Mouse (Mus musculus) liver, embryonic 14.5 days (tissue): ENCODE measurements at regions not wholly inside any gene's neighbourhood (a gene's known extent, or its start where the extent isn't known, plus 50 kb on each side); places are given as distances from the start of the nearest gene placed in this dataset.

Source experiments
- ATAC-seq: fragments of 200-750 bp; cut with Nextera tagmentation; 2 replicates; pipeline ENCODE4 v1.8.0; 2017; ENCODE audit warnings: moderate number of reproducible peaks, mild to moderate bottlenecking, moderate library complexity; ENCODE audit not compliant: insufficient read depth
- DNase-seq, 3 experiments: peaks; one replicate each; pipeline ENCODE4 v3.0.0-alpha.2; 2012 to 2013; ENCODE audit warnings: low read depth in 3 of 3, low spot score in 3 of 3
- H3K27ac ChIP-seq: fragments of 300-500 bp; sonication (generic); 2 replicates; pipeline ENCODE4 v1.5.1; 2014; ENCODE audit warnings: moderate library complexity, mild to moderate bottlenecking, control low read depth, inconsistent platforms
- H3K27me3 ChIP-seq: fragments of 300-500 bp; sonication (generic); 2 replicates; pipeline ENCODE4 v1.6.1; 2014; ENCODE audit warnings: mild to moderate bottlenecking, low read length, moderate library complexity; ENCODE audit not compliant: control insufficient read depth, insufficient read depth
- H3K36me3 ChIP-seq: fragments of 300-500 bp; sonication (generic); replicated peaks from 2 replicates; pipeline ENCODE4 v1.6.1; 2014; ENCODE audit warnings: low read depth; ENCODE audit not compliant: control insufficient read depth, insufficient read depth
- H3K4me1 ChIP-seq, 2 experiments: fragments of 200-500 bp in 1 of 2; fragments of 300-500 bp in 1 of 2; sonication (generic) in 1 of 2; replicated peaks; 2 replicates each; pipeline ENCODE4 v1.6.1; 2012 to 2014; ENCODE audit warnings: antibody characterized with exemption in 1 of 2, inconsistent platforms in 1 of 2, low read length in 1 of 2; ENCODE audit not compliant: control insufficient read depth in 2 of 2, insufficient read depth in 2 of 2
- H3K4me2 ChIP-seq: fragments of 300-500 bp; sonication (generic); 2 replicates; pipeline ENCODE4 v1.6.1; 2014; ENCODE audit warnings: low read depth, mild to moderate bottlenecking, control low read depth, moderate library complexity
- H3K4me3 ChIP-seq, 2 experiments: fragments of 200-500 bp in 1 of 2; fragments of 300-500 bp in 1 of 2; sonication (generic) in 1 of 2; 2 replicates each; pipeline ENCODE4 v1.5.1; 2012 to 2014; ENCODE audit warnings: low read depth in 2 of 2, low read length in 2 of 2, mild to moderate bottlenecking in 2 of 2, control low read depth in 1 of 2, inconsistent platforms in 1 of 2, moderate library complexity in 1 of 2; ENCODE audit not compliant: insufficient read depth in 1 of 2
- H3K9ac ChIP-seq: fragments of 300-500 bp; sonication (generic); replicated peaks from 2 replicates; pipeline ENCODE4 v1.6.1; 2014; ENCODE audit warnings: mild to moderate bottlenecking, control low read depth, moderate library complexity
- H3K9me3 ChIP-seq: fragments of 300-500 bp; sonication (generic); 2 replicates; pipeline ENCODE4 v1.6.1; 2016; ENCODE audit warnings: low read length, mixed read lengths; ENCODE audit not compliant: control insufficient read depth
- CTCF ChIP-seq: IDR thresholded peaks from 2 replicates; pipeline ENCODE4 v1.5.1; 2016; ENCODE audit warnings: antibody characterized with exemption, low read depth, control low read depth
- EP300 ChIP-seq: IDR thresholded peaks from 2 replicates; pipeline ENCODE4 v1.6.1; 2016; ENCODE audit warnings: antibody characterized with exemption, low read depth
- WGBS: fragments of 180-500 bp; shearing (Covaris S2); extraction: QIAGEN DNeasy Blood & Tissue Kit; methylation state at CpG from one replicate; pipeline ENCODE4 v1.1.7; 2014; ENCODE audit not compliant: insufficient replicate concordance; 5-methylcytosine and 5-hydroxymethylcytosine counted together

GRCm38 (mm10) chr13:83069293-83069692 is 434.5 kb upstream of the Mef2c start:
- no peaks in the 10 kb centered on the region for H3K36me3 ChIP-seq
- H3K9ac ChIP-seq, result no peak overlapping the region
- H3K4me3 ChIP-seq, result no peak overlapping the region
- H3K27me3 ChIP-seq, result no peaks in the 10 kb centered on the region
- no peak overlapping the region for H3K27ac ChIP-seq
- no peaks in the 10 kb centered on the region for H3K9me3 ChIP-seq
- TF ChIP-seq EP300, result no peak
- no peak for TF ChIP-seq CTCF
- no peak for DNase-seq
- no peak overlapping the region for H3K4me2 ChIP-seq
- no peak for ATAC-seq
- H3K4me1 ChIP-seq, result no peaks in the 10 kb centered on the region

GRCm38 (mm10) chr13:83072073-83072472 is 431.8 kb upstream of the Mef2c start:
- Histone ChIP-seq H3K27ac (no peak overlapping the region), H3K4me3 (no peak overlapping the region), H3K27me3 (no peaks in the 10 kb centered on the region), H3K4me2 (no peak overlapping the region), H3K9ac (no peak overlapping the region), H3K9me3 (no peaks in the 10 kb centered on the region), H3K36me3 (no peaks in the 10 kb centered on the region), H3K4me1 (no peaks in the 10 kb centered on the region)
- ATAC-seq, result no peak
- TF ChIP-seq CTCF (no peak), EP300 (no peak)
- WGBS, result 8% methylated on average over 3 of the region's 3 CpGs
- DNase-seq, result no peak

- Histone ChIP-seq H3K27ac (no peak overlapping the region), H3K4me2 (no peak overlapping the region), H3K9me3 (no peaks in the 10 kb centered on the region), H3K36me3 (no peaks in the 10 kb centered on the region), H3K4me1 (no peaks in the 10 kb centered on the region), H3K4me3 (no peak overlapping the region), H3K27me3 (no peaks in the 10 kb centered on the region), H3K9ac (no peak overlapping the region)
- TF ChIP-seq EP300 (no peak), CTCF (no peak)
- peak; percentile 6 to 35 (median 13) for DNase-seq
- 51% methylated on average over 6 of the region's 6 CpGs for WGBS
- no peak; the same call in 1 of the 2 replicates for ATAC-seq
Measured at GRCm38 (mm10) chr13:83074219-83074965, 429.4 kb upstream of the Mef2c start.

GRCm38 (mm10) chr13:83075320-83075877 is 428.4 kb upstream of the Mef2c start:
- Histone ChIP-seq H3K4me1 (no peaks in the 10 kb centered on the region), H3K36me3 (no peaks in the 10 kb centered on the region), H3K9ac (no peak overlapping the region), H3K4me3 (no peak overlapping the region), H3K27me3 (no peaks in the 10 kb centered on the region), H3K27ac (no peak overlapping the region), H3K9me3 (no peaks in the 10 kb centered on the region), H3K4me2 (no peak overlapping the region)
- TF ChIP-seq EP300 (no peak), CTCF (no peak)
- DNase-seq (no peak), ATAC-seq (peak; percentile 31; the same call in 1 of the 2 replicates)
- WGBS, result 35% methylated on average over 7 of the region's 7 CpGs

- Histone ChIP-seq H3K4me1 (no peaks in the 10 kb centered on the region), H3K4me2 (no peak overlapping the region), H3K27ac (no peak overlapping the region), H3K9ac (no peak overlapping the region), H3K27me3 (no peaks in the 10 kb centered on the region), H3K36me3 (no peaks in the 10 kb centered on the region), H3K4me3 (no peak overlapping the region), H3K9me3 (no peaks in the 10 kb centered on the region)
- no peak for TF ChIP-seq EP300
- no peak for TF ChIP-seq CTCF
- DNase-seq (no peak), ATAC-seq (no peak)
- WGBS, result 57% methylated on average over 2 of the region's 2 CpGs
Measured at GRCm38 (mm10) chr13:83076611-83077010, 427.2 kb upstream of the Mef2c start.
